Mouse (Mus musculus) limb, embryonic 14.5 days (tissue): Measurements from ENCODE around the gene Ubl7. TPM values are rescaled to one million over a fixed set of nuclear protein-coding genes. Genes with fewer than 3 reads are reported as not detected.

Experiments
- ATAC-seq: fragments of 200-750 bp; cut with Nextera tagmentation; 2 replicates; pipeline ENCODE4 v1.8.0; 2017; ENCODE audit warnings: low read depth, moderate number of reproducible peaks, moderate TSS enrichment; ENCODE audit not compliant: low FRiP score
- DNase-seq: peaks from one replicate; pipeline ENCODE4 v3.0.0-alpha.2; 2015; ENCODE audit warnings: low spot score
- H3K27ac ChIP-seq: fragments of 300-500 bp; sonication (generic); replicated peaks from 2 replicates; pipeline ENCODE4 v1.5.1; 2014; ENCODE audit warnings: low read depth, mild to moderate bottlenecking, low read length, moderate library complexity, mixed read lengths
- H3K27me3 ChIP-seq: fragments of 300-500 bp; sonication (generic); 2 replicates; pipeline ENCODE4 v1.6.1; 2014; ENCODE audit warnings: low read length, mixed read lengths; ENCODE audit not compliant: control insufficient read depth, insufficient read depth
- H3K36me3 ChIP-seq: fragments of 300-500 bp; sonication (generic); 2 replicates; pipeline ENCODE4 v1.6.1; 2014; ENCODE audit warnings: mild to moderate bottlenecking, low read length, moderate library complexity, mixed read lengths; ENCODE audit not compliant: control insufficient read depth, insufficient read depth
- H3K4me1 ChIP-seq: fragments of 300-500 bp; sonication (generic); 2 replicates; pipeline ENCODE4 v1.6.1; 2014; ENCODE audit warnings: antibody characterized with exemption, low read length, mixed read lengths; ENCODE audit not compliant: control insufficient read depth, insufficient read depth
- H3K4me2 ChIP-seq: fragments of 300-500 bp; sonication (generic); replicated peaks from 2 replicates; pipeline ENCODE4 v1.6.1; 2014; ENCODE audit warnings: low read depth, mild to moderate bottlenecking, low read length, moderate library complexity; ENCODE audit not compliant: severe bottlenecking
- H3K4me3 ChIP-seq: fragments of 300-500 bp; sonication (generic); replicated peaks from 2 replicates; pipeline ENCODE4 v1.5.1; 2014; ENCODE audit warnings: low read length
- H3K9ac ChIP-seq: fragments of 300-500 bp; sonication (generic); 2 replicates; pipeline ENCODE4 v1.6.1; 2014; ENCODE audit warnings: mild to moderate bottlenecking, low read depth, low read length, moderate library complexity; ENCODE audit not compliant: severe bottlenecking
- H3K9me3 ChIP-seq: fragments of 300-500 bp; sonication (generic); 2 replicates; pipeline ENCODE4 v1.6.1; 2016; ENCODE audit warnings: low read length; ENCODE audit not compliant: control insufficient read depth
- POLR2A ChIP-seq: fragments of 200-500 bp; IDR thresholded peaks from 2 replicates; pipeline ENCODE4 v1.8.0; 2012; ENCODE audit warnings: inconsistent platforms, mild to moderate bottlenecking, moderate library complexity, borderline replicate concordance; ENCODE audit not compliant: insufficient read depth, insufficient read length; ENCODE audit errors: extremely low read depth
- WGBS: fragments of 180-500 bp; shearing (Covaris S2); extraction: QIAGEN DNeasy Blood & Tissue Kit; methylation state at CpG from one replicate; pipeline ENCODE4 v1.1.7; 2014; 5-methylcytosine and 5-hydroxymethylcytosine counted together
- polyA plus RNA-seq, 2 experiments: library from polyadenylated mRNA; depleted of rRNA in 1 of 2; stranded (reverse) in 1 of 2; unstranded in 1 of 2; fragments of >200 nt; fragmentation: Nextera tagmentation in 1 of 2; extraction: Ambion mirVana in 1 of 2; gene quantifications; 2 replicates each; pipeline versions ENCODE4 v1.2.1 to v1.2.3; 2012 to 2014

The Ubl7 gene
- 76.7 and 112 TPM in 2 replicates for polyA plus RNA-seq (2012; rRNA removed)
- 99.0 and 114 TPM in 2 replicates for polyA plus RNA-seq (2014; fragmentation: Nextera tagmentation; extraction: Ambion mirVana)

DNA sequence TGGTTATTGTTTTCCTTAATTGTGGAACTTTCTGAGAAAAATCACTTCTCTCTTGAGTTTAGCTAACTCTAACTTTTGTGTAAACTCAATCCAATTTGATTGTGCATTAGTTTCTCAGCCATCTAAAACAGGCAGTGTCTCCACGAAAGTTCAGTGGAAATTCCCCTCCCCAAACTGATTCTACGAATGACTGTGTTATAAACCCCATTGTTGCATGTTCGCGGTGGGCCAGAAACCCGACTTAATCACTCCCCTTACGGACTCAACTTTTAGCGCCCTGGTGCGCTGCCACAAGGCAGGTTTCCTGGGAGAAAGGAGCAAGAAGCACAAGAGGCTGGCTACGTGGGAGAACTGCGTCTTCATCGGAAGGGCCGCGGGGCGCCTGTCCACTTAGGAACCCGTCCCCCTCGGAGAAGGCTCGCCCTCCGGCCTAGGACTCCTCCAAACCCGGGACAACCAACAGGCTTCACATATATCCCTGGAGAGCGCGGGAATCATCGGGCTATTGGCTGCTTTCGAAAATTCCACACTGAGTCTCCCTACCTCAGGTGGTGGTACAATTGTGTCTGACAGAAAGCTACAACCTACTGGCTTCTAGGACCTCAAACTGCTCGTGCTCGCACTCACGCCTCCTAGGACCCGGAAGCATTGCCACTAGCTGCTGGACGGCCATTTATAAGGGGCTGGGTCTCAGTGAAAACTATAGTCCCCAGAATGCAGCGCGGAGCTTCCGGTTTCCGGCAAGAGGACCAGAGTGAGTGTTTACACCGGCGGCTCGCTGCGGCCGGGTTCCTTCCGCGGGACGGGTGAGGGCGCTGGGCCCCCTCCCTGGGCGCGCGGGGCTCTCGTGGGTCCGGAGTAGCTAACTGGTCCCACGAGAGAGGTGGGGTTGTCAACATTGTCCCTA is at the start of gene Ubl7:
TSS of gene Ubl7 (plus strand) at position 726 of the 907 bp plus-strand sequence.
- peak; percentile 94 for ATAC-seq
- H3K4me3 ChIP-seq, result peak within 1 kb of the TSS; percentile 74

DNA sequence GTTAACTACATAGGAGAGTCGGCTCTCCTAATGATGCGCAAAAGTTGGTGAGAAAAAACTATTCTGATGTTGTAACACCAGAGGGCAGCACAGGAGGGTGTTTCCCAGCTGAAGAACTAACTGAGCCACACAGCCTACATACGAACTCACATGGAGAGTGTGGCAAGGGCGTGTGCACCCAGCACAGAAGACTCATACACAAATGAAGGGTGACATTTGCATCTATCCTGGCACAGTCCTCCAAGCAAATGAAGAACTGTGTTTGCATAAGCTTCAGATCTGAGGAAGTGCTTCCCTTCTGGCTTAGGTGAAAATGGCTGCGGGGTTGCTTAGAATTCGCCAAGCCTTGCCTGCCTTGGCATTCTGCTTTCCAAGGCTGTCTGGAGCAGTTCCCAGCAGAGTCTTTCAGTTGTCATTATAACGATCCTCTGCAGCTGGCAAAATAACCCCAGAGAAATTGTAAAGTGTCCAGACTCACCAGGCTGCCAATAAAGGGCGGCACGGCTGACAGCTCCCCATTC is 48.8 kb upstream of the Ubl7 start:
- no peaks in the 10 kb centered on the region for H3K9me3 ChIP-seq
- no peak for TF ChIP-seq POLR2A

More for the DNA sequence above, at the start of gene Ubl7:
- peaks cover 14% of the 10 kb centered on the region for H3K36me3 ChIP-seq
- peak; percentile 93 for DNase-seq
- peak within 1 kb of the TSS; percentile 59 for H3K9ac ChIP-seq
- H3K4me2 ChIP-seq, result peak within 1 kb of the TSS; percentile 73
- 0 out of 2 replicates have a peak, but pooled peaks cover 7% of the 10 kb centered on the region for H3K4me1 ChIP-seq
- H3K27me3 ChIP-seq, result no peaks in the 10 kb centered on the region
- peak within 1 kb of the TSS; percentile 75 for H3K27ac ChIP-seq
- H3K9me3 ChIP-seq, result no peaks in the 10 kb centered on the region
- under 1% methylated on average over 45 of the region's 47 CpGs for WGBS
- peak; percentile 91; the same call in 1 of the 2 replicates for TF ChIP-seq POLR2A

DNA sequence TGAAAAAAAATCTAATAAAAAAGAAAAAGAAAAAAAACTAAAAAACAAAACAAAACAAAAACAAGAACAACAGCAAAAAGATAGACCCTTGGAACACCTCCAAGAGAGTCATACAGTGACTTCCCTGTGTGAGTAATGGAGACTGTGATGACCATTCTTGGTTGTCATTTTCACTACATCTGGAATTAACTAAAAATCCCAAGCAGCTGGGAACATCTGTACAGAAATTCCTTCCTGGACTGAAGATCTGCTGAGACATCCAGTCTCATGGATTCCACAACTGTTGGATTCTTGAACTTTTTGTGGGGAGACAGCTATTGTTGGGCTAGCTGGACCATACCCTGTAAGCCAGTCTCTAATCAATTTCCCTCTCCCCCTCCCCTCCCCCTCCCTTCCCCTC is 46.4 kb upstream of the Ubl7 start:
- DNase-seq, result peak; percentile 33

More for the DNA sequence above, 48.8 kb upstream of the Ubl7 start:
- H3K4me1 ChIP-seq, result no peaks in the 10 kb centered on the region
- H3K27ac ChIP-seq, result no peak overlapping the region
- no peak overlapping the region for H3K4me3 ChIP-seq
- no peaks in the 10 kb centered on the region for H3K36me3 ChIP-seq
- no peaks in the 10 kb centered on the region for H3K27me3 ChIP-seq
- no peak overlapping the region for H3K4me2 ChIP-seq
- DNase-seq (peak; percentile 44), ATAC-seq (no peak)
- WGBS, result 31% methylated on average over 9 of the region's 9 CpGs
- no peak overlapping the region for H3K9ac ChIP-seq

DNA sequence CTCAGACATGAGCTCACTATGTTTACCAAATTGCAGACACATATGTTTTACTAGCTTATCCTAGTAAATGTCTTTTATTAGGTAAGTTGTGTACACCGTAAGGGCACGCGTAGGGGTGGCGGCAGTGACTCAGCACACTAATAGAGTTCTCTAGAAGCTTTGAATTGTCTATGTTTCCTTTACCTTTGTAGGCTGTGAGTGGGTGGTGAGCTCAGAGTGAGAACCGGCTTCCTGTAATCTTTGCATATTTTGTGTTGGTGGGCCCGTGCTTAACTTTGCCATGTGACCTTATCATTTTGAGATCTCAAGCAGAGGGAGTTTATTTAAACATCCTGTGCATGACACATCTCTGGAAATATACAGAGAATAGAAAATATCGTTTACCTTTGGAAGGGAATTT is 44.2 kb upstream of the Ubl7 start:
- ATAC-seq, result no peak
- H3K4me1 ChIP-seq, result no peaks in the 10 kb centered on the region
- H3K27ac ChIP-seq, result no peak overlapping the region
- WGBS, result 78% methylated on average over 7 of the region's 7 CpGs
- H3K4me2 ChIP-seq, result no peak overlapping the region
- H3K4me3 ChIP-seq, result no peak overlapping the region
- H3K9ac ChIP-seq, result no peak overlapping the region
- DNase-seq, result no peak
- H3K9me3 ChIP-seq, result no peaks in the 10 kb centered on the region
- H3K36me3 ChIP-seq, result no peaks in the 10 kb centered on the region
- no peak for TF ChIP-seq POLR2A
- no peaks in the 10 kb centered on the region for H3K27me3 ChIP-seq

More for the DNA sequence above, 46.4 kb upstream of the Ubl7 start:
- no peak overlapping the region for H3K27ac ChIP-seq
- no peak overlapping the region for H3K4me2 ChIP-seq
- no peak overlapping the region for H3K9ac ChIP-seq
- H3K27me3 ChIP-seq, result no peaks in the 10 kb centered on the region
- no peaks in the 10 kb centered on the region for H3K36me3 ChIP-seq
- TF ChIP-seq POLR2A, result no peak
- no peaks in the 10 kb centered on the region for H3K4me1 ChIP-seq
- ATAC-seq, result no peak
- H3K4me3 ChIP-seq, result no peak overlapping the region
- no peaks in the 10 kb centered on the region for H3K9me3 ChIP-seq

DNA sequence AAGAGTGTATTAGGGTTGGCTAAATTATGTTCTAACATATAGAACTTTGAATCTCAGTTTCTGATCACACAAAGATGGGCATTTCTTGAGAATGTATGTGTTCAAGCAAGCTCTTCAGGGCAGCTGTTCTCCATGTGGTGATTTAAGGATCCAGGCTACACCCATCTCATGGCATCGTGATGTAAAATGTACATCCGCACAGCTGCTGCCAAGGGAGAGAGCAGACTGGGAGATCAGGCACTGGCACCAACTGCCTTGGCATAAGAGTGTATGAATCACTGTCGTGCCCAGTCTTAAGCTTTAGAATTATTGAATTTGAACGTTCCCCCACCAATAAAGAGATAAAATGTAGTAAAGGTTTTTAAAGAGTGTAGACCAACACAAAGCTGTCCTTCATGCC is 43.5 kb upstream of the Ubl7 start:
- no peak for TF ChIP-seq POLR2A
- Histone ChIP-seq H3K27ac (no peak overlapping the region), H3K4me1 (no peaks in the 10 kb centered on the region), H3K27me3 (no peaks in the 10 kb centered on the region), H3K9ac (no peak overlapping the region), H3K36me3 (no peaks in the 10 kb centered on the region), H3K4me3 (no peak overlapping the region), H3K4me2 (no peak overlapping the region), H3K9me3 (no peaks in the 10 kb centered on the region)
- 79% methylated on average over 4 of the region's 4 CpGs for WGBS
- DNase-seq, result no peak
- no peak for ATAC-seq
